Mouse (Mus musculus): Measurements from ENCODE around the gene C1qtnf9. TPM values are rescaled to one million over a fixed set of nuclear protein-coding genes. Genes with fewer than 3 reads are reported as not detected.

C1qtnf9 gene
- polyA plus RNA-seq, 1 experiment from 2014 or later, result not detected

DNA sequence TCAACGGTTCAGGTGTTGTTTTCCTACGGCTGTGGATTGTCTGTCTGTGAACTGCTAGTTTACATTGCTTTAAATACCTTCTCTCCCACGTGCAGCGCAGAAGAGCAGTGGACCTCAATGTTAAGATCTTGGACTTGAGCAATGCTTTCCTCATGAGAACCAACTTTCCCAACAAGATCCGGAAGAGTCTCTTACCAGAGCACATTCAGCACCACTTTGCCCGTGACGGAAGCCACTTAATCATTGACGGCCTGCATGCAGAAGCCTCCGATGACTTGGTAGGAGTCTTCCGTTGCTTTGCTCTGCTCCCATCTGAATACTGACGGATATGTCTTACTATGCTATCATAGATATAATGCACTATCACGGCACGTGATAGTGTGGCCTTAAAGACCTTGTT lies 34.1 kb downstream of the C1qtnf9 start:
- DNase-seq (ENCODE audit: low spot score) (no peak), ATAC-seq (ENCODE audit: insufficient read depth, low FRiP score, low TSS enrichment) (no peak)
- Histone ChIP-seq H3K4me3 (ENCODE audit: low read depth, low read length) (no peak overlapping the region), H3K36me3 (ENCODE audit: control insufficient read depth, insufficient read depth, low read length) (no peaks in the 10 kb centered on the region; the same call in 1 of the 2 replicates), H3K9ac (ENCODE audit: low read length) (no peak overlapping the region), H3K4me1 (ENCODE audit: control insufficient read depth, insufficient read depth, low read length) (no peaks in the 10 kb centered on the region), H3K27ac (ENCODE audit: low read depth, low read length) (no peak overlapping the region), H3K27me3 (ENCODE audit: control insufficient read depth, insufficient read depth, low read length) (no peaks in the 10 kb centered on the region), H3K9me3 (ENCODE audit: control insufficient read depth, low read length) (no peaks in the 10 kb centered on the region), H3K4me2 (ENCODE audit: low read depth) (no peak overlapping the region)
- WGBS, result 95% methylated on average over 13 of the region's 13 CpGs

- no peaks in the 10 kb centered on the region for H3K4me1 ChIP-seq (ENCODE audit: control insufficient read depth, insufficient read depth, low read length)
- H3K9ac ChIP-seq (ENCODE audit: low read length), result no peak overlapping the region
- H3K27me3 ChIP-seq (ENCODE audit: control insufficient read depth, insufficient read depth, low read length), result no peaks in the 10 kb centered on the region
- no peaks in the 10 kb centered on the region for H3K9me3 ChIP-seq (ENCODE audit: control insufficient read depth, low read length)
- DNase-seq (ENCODE audit: low spot score), result no peak
- no peak overlapping the region for H3K4me3 ChIP-seq (ENCODE audit: low read depth, low read length)
- no peak for ATAC-seq (ENCODE audit: insufficient read depth, low FRiP score, low TSS enrichment)
- WGBS, result 91% methylated on average over 9 of the region's 9 CpGs
- H3K36me3 ChIP-seq (ENCODE audit: control insufficient read depth, insufficient read depth, low read length), result peaks cover 2% of the 10 kb centered on the region; the same call in 1 of the 2 replicates
- H3K27ac ChIP-seq (ENCODE audit: low read depth, low read length), result no peak overlapping the region
- no peak overlapping the region for H3K4me2 ChIP-seq (ENCODE audit: low read depth)
Observed at GRCm38 (mm10) chr14:60804978-60805377, 37.0 kb downstream of the C1qtnf9 start.

DNA sequence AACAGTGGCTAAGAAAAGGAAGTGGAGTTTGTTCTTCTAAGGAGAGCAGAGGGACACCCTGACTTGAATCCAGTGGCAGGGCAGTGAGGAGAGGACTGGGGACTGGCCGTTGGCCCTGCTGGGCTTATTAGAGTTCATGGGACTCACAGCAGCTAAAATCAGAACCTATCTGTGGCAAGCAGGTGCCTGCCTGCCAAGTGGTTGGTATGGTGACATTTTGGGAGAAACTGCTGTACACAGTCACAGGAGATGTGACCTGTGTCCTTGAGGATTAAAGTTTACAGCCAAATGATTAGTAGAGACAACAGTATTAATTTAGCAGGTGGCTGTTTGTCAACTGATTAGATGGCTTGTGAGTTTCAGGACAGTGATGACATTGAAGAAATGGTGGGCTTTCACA lies 37.9 kb downstream of the C1qtnf9 start:
- Histone ChIP-seq H3K9me3 (ENCODE audit: control insufficient read depth, low read length) (no peaks in the 10 kb centered on the region), H3K36me3 (ENCODE audit: control insufficient read depth, insufficient read depth, low read length) (peaks cover 2% of the 10 kb centered on the region; the same call in 1 of the 2 replicates), H3K4me1 (ENCODE audit: control insufficient read depth, insufficient read depth, low read length) (no peaks in the 10 kb centered on the region), H3K4me2 (ENCODE audit: low read depth) (no peak overlapping the region), H3K27me3 (ENCODE audit: control insufficient read depth, insufficient read depth, low read length) (no peaks in the 10 kb centered on the region), H3K27ac (ENCODE audit: low read depth, low read length) (no peak overlapping the region), H3K4me3 (ENCODE audit: low read depth, low read length) (no peak overlapping the region), H3K9ac (ENCODE audit: low read length) (no peak overlapping the region)
- no peak for DNase-seq (ENCODE audit: low spot score)
- 81% methylated on average over 1 of the region's 1 CpGs for WGBS
- ATAC-seq (ENCODE audit: insufficient read depth, low FRiP score, low TSS enrichment), result no peak

GRCm38 (mm10) chr14:60806891-60807344 lies 39.0 kb downstream of the C1qtnf9 start:
- 61% methylated on average over 11 of the region's 11 CpGs for WGBS
- no peak overlapping the region for H3K27ac ChIP-seq (ENCODE audit: low read depth, low read length)
- no peak overlapping the region for H3K4me3 ChIP-seq (ENCODE audit: low read depth, low read length)
- no peaks in the 10 kb centered on the region for H3K9me3 ChIP-seq (ENCODE audit: control insufficient read depth, low read length)
- DNase-seq (ENCODE audit: low spot score), result no peak
- no peaks in the 10 kb centered on the region for H3K4me1 ChIP-seq (ENCODE audit: control insufficient read depth, insufficient read depth, low read length)
- peaks cover 2% of the 10 kb centered on the region; the same call in 1 of the 2 replicates for H3K36me3 ChIP-seq (ENCODE audit: control insufficient read depth, insufficient read depth, low read length)
- no peak for ATAC-seq (ENCODE audit: insufficient read depth, low FRiP score, low TSS enrichment)
- H3K27me3 ChIP-seq (ENCODE audit: control insufficient read depth, insufficient read depth, low read length), result no peaks in the 10 kb centered on the region
- H3K9ac ChIP-seq (ENCODE audit: low read length), result no peak overlapping the region
- H3K4me2 ChIP-seq (ENCODE audit: low read depth), result no peak overlapping the region

GRCm38 (mm10) chr14:60809881-60810280 lies 41.9 kb downstream of the C1qtnf9 start:
- H3K27ac ChIP-seq (ENCODE audit: low read depth, low read length), result no peak overlapping the region
- H3K4me1 ChIP-seq (ENCODE audit: control insufficient read depth, insufficient read depth, low read length), result no peaks in the 10 kb centered on the region
- H3K4me2 ChIP-seq (ENCODE audit: low read depth), result no peak overlapping the region
- H3K36me3 ChIP-seq (ENCODE audit: control insufficient read depth, insufficient read depth, low read length), result peaks cover 2% of the 10 kb centered on the region; the same call in 1 of the 2 replicates
- 91% methylated on average over 8 of the region's 8 CpGs for WGBS
- DNase-seq (ENCODE audit: low spot score) (no peak), ATAC-seq (ENCODE audit: insufficient read depth, low FRiP score, low TSS enrichment) (no peak)
- no peak overlapping the region for H3K9ac ChIP-seq (ENCODE audit: low read length)
- H3K4me3 ChIP-seq (ENCODE audit: low read depth, low read length), result no peak overlapping the region
- H3K27me3 ChIP-seq (ENCODE audit: control insufficient read depth, insufficient read depth, low read length), result no peaks in the 10 kb centered on the region
- H3K9me3 ChIP-seq (ENCODE audit: control insufficient read depth, low read length), result no peaks in the 10 kb centered on the region

DNA sequence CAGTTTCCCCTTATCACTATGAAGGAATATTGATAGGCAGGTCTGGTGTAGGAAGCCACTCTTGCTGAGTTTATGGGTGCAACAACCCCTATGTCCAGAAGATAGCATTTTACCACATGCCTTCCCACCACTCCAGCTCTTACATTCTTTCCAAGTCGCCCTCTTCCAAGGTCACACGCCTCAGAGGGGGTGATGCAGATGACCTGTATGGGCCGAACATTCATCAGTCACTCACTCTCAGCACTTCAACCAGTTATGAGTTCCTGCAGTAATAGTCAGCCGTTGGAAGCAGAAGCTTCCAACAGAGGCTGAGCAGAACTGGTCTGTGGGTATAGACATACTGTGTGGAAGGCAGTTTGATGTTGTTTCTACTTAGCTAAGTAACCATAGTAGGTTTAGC lies 43.6 kb downstream of the C1qtnf9 start:
- Histone ChIP-seq H3K9ac (ENCODE audit: low read length) (no peak overlapping the region), H3K27ac (ENCODE audit: low read depth, low read length) (no peak overlapping the region), H3K4me3 (ENCODE audit: low read depth, low read length) (no peak overlapping the region), H3K4me2 (ENCODE audit: low read depth) (no peak overlapping the region), H3K4me1 (ENCODE audit: control insufficient read depth, insufficient read depth, low read length) (no peaks in the 10 kb centered on the region), H3K9me3 (ENCODE audit: control insufficient read depth, low read length) (no peaks in the 10 kb centered on the region), H3K27me3 (ENCODE audit: control insufficient read depth, insufficient read depth, low read length) (no peaks in the 10 kb centered on the region), H3K36me3 (ENCODE audit: control insufficient read depth, insufficient read depth, low read length) (peaks cover 2% of the 10 kb centered on the region; the same call in 1 of the 2 replicates)
- no peak for DNase-seq (ENCODE audit: low spot score)
- WGBS, result 93% methylated on average over 4 of the region's 4 CpGs
- ATAC-seq (ENCODE audit: insufficient read depth, low FRiP score, low TSS enrichment), result no peak

DNA sequence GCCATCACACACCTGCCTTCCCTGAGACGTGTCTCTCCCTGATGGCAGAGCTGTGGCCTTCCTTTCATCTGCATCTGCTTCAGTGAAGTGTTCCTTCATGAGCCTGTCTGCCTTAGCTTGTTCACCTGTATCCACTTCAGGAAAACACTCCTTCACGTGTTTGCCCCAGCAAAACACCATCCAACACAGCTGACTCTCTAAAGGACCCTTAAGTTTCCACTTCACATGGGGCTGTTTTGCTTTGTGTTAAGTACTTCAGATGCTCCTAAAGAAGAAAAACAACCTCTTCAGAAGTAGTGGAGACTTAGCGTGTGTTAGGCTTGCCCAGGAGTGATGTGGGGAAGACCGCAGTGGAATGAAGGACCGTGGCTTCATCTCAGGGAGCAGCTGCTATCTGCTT lies 47.2 kb downstream of the C1qtnf9 start:
- 89% methylated on average over 5 of the region's 5 CpGs for WGBS
- Histone ChIP-seq H3K4me3 (ENCODE audit: low read depth, low read length) (no peak overlapping the region), H3K4me2 (ENCODE audit: low read depth) (no peak overlapping the region), H3K9ac (ENCODE audit: low read length) (no peak overlapping the region), H3K27ac (ENCODE audit: low read depth, low read length) (no peak overlapping the region), H3K4me1 (ENCODE audit: control insufficient read depth, insufficient read depth, low read length) (no peaks in the 10 kb centered on the region), H3K36me3 (ENCODE audit: control insufficient read depth, insufficient read depth, low read length) (no peaks in the 10 kb centered on the region), H3K27me3 (ENCODE audit: control insufficient read depth, insufficient read depth, low read length) (no peaks in the 10 kb centered on the region), H3K9me3 (ENCODE audit: control insufficient read depth, low read length) (no peaks in the 10 kb centered on the region)
- DNase-seq (ENCODE audit: low spot score) (no peak), ATAC-seq (ENCODE audit: insufficient read depth, low FRiP score, low TSS enrichment) (no peak)

DNA sequence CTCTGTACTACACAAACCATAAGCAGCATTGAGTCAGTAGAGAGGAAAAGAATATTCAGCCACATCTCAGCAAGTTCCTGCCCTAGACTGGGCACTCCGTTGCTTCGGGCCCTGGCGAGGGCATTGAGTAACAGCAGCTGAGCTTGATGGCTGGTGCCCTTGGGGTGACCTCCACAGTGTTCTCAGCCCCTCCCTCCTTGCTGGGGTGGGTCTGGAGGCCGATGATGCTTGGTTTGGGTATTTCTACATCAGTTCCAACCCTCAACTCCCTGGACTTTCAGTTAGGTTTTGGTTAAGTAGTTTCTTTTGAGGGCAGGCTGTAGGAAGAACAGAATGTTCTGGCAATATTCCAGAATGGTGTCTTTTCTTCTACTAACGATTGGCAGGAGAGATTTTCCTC lies 50.1 kb downstream of the C1qtnf9 start:
- Histone ChIP-seq H3K4me2 (ENCODE audit: low read depth) (no peak overlapping the region), H3K36me3 (ENCODE audit: control insufficient read depth, insufficient read depth, low read length) (no peaks in the 10 kb centered on the region), H3K9ac (ENCODE audit: low read length) (no peak overlapping the region), H3K27ac (ENCODE audit: low read depth, low read length) (no peak overlapping the region), H3K9me3 (ENCODE audit: control insufficient read depth, low read length) (no peaks in the 10 kb centered on the region), H3K4me3 (ENCODE audit: low read depth, low read length) (no peak overlapping the region), H3K27me3 (ENCODE audit: control insufficient read depth, insufficient read depth, low read length) (no peaks in the 10 kb centered on the region), H3K4me1 (ENCODE audit: control insufficient read depth, insufficient read depth, low read length) (no peaks in the 10 kb centered on the region)
- no peak for ATAC-seq (ENCODE audit: insufficient read depth, low FRiP score, low TSS enrichment)
- DNase-seq (ENCODE audit: low spot score), result no peak
- 91% methylated on average over 5 of the region's 5 CpGs for WGBS

- WGBS, result 95% methylated on average over 2 of the region's 2 CpGs
- no peaks in the 10 kb centered on the region for H3K27me3 ChIP-seq (ENCODE audit: control insufficient read depth, insufficient read depth, low read length)
- 0 out of 2 replicates have a peak, but pooled peaks cover 2% of the 10 kb centered on the region for H3K9me3 ChIP-seq (ENCODE audit: control insufficient read depth, low read length)
- H3K36me3 ChIP-seq (ENCODE audit: control insufficient read depth, insufficient read depth, low read length), result peaks cover 5% of the 10 kb centered on the region
- no peak overlapping the region for H3K27ac ChIP-seq (ENCODE audit: low read depth, low read length)
- DNase-seq (ENCODE audit: low spot score) (no peak), ATAC-seq (ENCODE audit: insufficient read depth, low FRiP score, low TSS enrichment) (no peak)
- no peak overlapping the region for H3K4me3 ChIP-seq (ENCODE audit: low read depth, low read length)
- no peaks in the 10 kb centered on the region for H3K4me1 ChIP-seq (ENCODE audit: control insufficient read depth, insufficient read depth, low read length)
- H3K9ac ChIP-seq (ENCODE audit: low read length), result no peak overlapping the region
- H3K4me2 ChIP-seq (ENCODE audit: low read depth), result no peak overlapping the region
Observed at GRCm38 (mm10) chr14:60830096-60830495, 62.2 kb downstream of the C1qtnf9 start.
